Mouse (Mus musculus) heart, embryonic 10.5 days (tissue): ENCODE data around the gene Cog1. TPM values are rescaled to one million over a fixed set of nuclear protein-coding genes. Genes with fewer than 3 reads are reported as not detected.
A peak's percentile ranks its signal among the peaks of the same experiment; 100 is the strongest.

Source experiments
- DNase-seq: peaks from one replicate; pipeline ENCODE4 v3.0.0-alpha.2; 2017; ENCODE audit warnings: low spot score
- H3K27ac ChIP-seq: fragments of 300-500 bp; sonication (generic); 2 replicates; pipeline ENCODE4 v1.5.1; 2016; ENCODE audit warnings: mild to moderate bottlenecking
- H3K27me3 ChIP-seq: fragments of 300-500 bp; sonication (generic); 2 replicates; pipeline ENCODE4 v1.6.1; 2016; ENCODE audit warnings: mild to moderate bottlenecking; ENCODE audit not compliant: poor library complexity, insufficient read depth, severe bottlenecking
- H3K36me3 ChIP-seq: fragments of 300-500 bp; sonication (generic); 2 replicates; pipeline ENCODE4 v1.6.1; 2016; ENCODE audit warnings: mild to moderate bottlenecking, moderate library complexity
- H3K4me1 ChIP-seq: fragments of 300-500 bp; sonication (generic); 2 replicates; pipeline ENCODE4 v1.6.1; 2016; ENCODE audit warnings: mild to moderate bottlenecking
- H3K4me3 ChIP-seq: fragments of 300-500 bp; sonication (generic); 2 replicates; pipeline ENCODE4 v1.5.1; 2016; ENCODE audit warnings: mild to moderate bottlenecking, moderate library complexity
- H3K9me3 ChIP-seq: fragments of 300-500 bp; sonication (generic); 2 replicates; pipeline ENCODE4 v1.6.1; 2016; ENCODE audit warnings: mild to moderate bottlenecking, moderate library complexity
- WGBS: fragments of 180-500 bp; shearing (Covaris S2); methylation state at CpG from one replicate; pipeline ENCODE4 v1.1.7; 2016; 5-methylcytosine and 5-hydroxymethylcytosine counted together
- polyA plus RNA-seq: library from polyadenylated mRNA; unstranded; fragments of >200 nt; fragmentation: Nextera tagmentation; extraction: Ambion mirVana; gene quantifications from 2 replicates; pipeline ENCODE4 v1.2.1, GENCODE M21; 2016

Gene Cog1
- 23.2 and 23.3 TPM in 2 replicates for polyA plus RNA-seq

DNA sequence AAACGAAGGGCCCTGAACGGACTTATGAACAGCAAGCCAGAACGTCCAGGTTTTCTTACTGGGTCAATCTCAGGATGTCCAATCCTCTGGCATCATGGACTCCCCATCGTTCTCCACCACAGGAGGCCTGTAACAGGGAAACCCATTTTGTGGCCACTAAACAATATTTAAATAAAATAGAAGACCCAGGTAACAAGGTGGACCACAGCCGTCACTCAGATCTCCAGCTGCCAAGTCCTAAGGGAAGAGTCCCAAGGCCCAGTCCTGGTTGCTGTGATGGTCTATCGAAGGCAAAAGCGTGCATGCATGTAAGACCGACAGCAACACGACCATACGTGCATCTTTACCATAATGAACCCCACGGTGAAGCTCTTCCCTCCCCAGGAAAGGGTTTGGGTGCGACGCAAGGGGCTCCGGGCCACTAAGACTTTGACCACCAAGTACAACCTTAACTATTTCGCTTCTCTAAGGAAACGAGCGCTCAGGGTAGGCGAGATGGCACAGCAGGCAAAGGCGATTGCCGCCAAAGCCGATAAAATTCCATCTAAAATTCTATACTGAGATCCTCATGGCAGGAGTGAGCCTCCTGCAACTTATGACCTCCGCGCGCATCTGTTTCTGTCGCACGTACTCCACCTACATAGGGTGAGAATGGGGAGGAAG is at the start of gene Cog1:
TSS of gene Cog1 (plus strand) at position 480 of the 663 bp plus-strand sequence.
- H3K27me3 ChIP-seq: no peaks in the 10 kb centered on the region; the same call in 1 of the 2 replicates
- H3K4me3 ChIP-seq: peak within 1 kb of the TSS; percentile 93
- WGBS: 37% methylated on average over 26 of the region's 26 CpGs
- H3K27ac ChIP-seq: peak within 1 kb of the TSS; percentile 99
- H3K36me3 ChIP-seq: peaks cover 27% of the 10 kb centered on the region
- peaks cover 27% of the 10 kb centered on the region for H3K4me1 ChIP-seq
- no peaks in the 10 kb centered on the region for H3K9me3 ChIP-seq
- no peak for DNase-seq

- 81% methylated on average over 18 of the region's 18 CpGs for WGBS
- H3K27ac ChIP-seq: no peak overlapping the region
- no peaks in the 10 kb centered on the region for H3K36me3 ChIP-seq
- H3K27me3 ChIP-seq: no peaks in the 10 kb centered on the region
- DNase-seq: no peak
- H3K9me3 ChIP-seq: no peaks in the 10 kb centered on the region
- H3K4me1 ChIP-seq: no peaks in the 10 kb centered on the region
- no peak overlapping the region for H3K4me3 ChIP-seq
Observed at GRCm38 (mm10) chr11:113600526-113601245, 48.3 kb upstream of the Cog1 start.

- DNase-seq: no peak
- no peaks in the 10 kb centered on the region for H3K9me3 ChIP-seq
- no peak overlapping the region for H3K27ac ChIP-seq
- H3K4me1 ChIP-seq: no peaks in the 10 kb centered on the region
- H3K36me3 ChIP-seq: no peaks in the 10 kb centered on the region
- 68% methylated on average over 12 of the region's 12 CpGs for WGBS
- H3K27me3 ChIP-seq: no peaks in the 10 kb centered on the region
- no peak overlapping the region for H3K4me3 ChIP-seq
Observed at GRCm38 (mm10) chr11:113601616-113602343, 47.2 kb upstream of the Cog1 start.

DNA sequence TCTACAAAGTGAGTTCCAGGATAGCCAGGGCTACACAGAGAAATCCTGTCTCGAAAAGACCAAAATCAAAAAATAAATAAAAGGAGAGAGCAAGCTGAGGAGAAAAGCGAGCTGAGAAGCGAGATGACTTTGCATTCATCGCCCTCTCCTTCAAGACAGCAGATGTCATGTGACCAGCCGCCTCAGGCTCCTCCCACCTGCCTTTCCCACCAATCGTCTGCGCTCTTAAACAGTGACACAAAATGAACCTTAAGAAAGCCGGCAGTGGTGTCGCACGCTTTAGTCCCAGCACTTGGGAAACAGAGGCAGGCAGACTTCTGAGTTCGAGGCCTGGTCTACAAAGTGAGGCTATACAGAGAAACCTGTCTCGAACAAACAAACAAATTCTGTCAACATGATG is 41.4 kb upstream of the Cog1 start:
- no peak for DNase-seq
- Histone ChIP-seq H3K27me3 (no peaks in the 10 kb centered on the region), H3K36me3 (no peaks in the 10 kb centered on the region), H3K4me1 (peaks cover 10% of the 10 kb centered on the region), H3K27ac (no peak overlapping the region), H3K4me3 (no peak overlapping the region), H3K9me3 (no peaks in the 10 kb centered on the region)
- WGBS: 92% methylated on average over 12 of the region's 12 CpGs

DNA sequence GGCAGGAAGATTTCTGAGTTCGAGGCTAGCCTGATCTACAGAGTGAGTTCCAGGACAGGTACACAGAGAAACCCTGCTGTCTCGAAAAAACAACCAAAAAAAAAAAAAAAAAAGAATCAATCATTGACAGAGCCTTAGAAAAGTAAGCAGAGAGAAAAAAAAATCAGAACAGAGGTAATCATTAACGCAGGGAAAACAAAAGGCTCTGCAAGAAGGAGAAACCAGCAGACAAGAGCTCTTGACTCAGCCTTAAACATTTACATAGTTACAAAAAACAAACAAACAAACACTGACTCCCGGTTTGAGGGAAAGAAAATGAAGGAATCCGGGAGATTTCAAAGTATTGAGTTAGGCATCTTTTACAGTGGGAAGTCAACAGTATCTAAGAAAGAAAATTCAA is 39.4 kb upstream of the Cog1 start:
- no peaks in the 10 kb centered on the region for H3K36me3 ChIP-seq
- H3K4me1 ChIP-seq: peaks cover 10% of the 10 kb centered on the region
- no peaks in the 10 kb centered on the region for H3K9me3 ChIP-seq
- no peak overlapping the region for H3K4me3 ChIP-seq
- H3K27me3 ChIP-seq: peaks cover 9% of the 10 kb centered on the region
- 76% methylated on average over 5 of the region's 5 CpGs for WGBS
- no peak for DNase-seq
- H3K27ac ChIP-seq: no peak overlapping the region

- Histone ChIP-seq H3K36me3 (no peaks in the 10 kb centered on the region), H3K4me3 (no peak overlapping the region), H3K27ac (no peak overlapping the region), H3K9me3 (no peaks in the 10 kb centered on the region), H3K27me3 (peaks cover 10% of the 10 kb centered on the region), H3K4me1 (peaks cover 10% of the 10 kb centered on the region)
- 81% methylated on average over 5 of the region's 5 CpGs for WGBS
- no peak for DNase-seq
Observed at GRCm38 (mm10) chr11:113610266-113610665, 38.7 kb upstream of the Cog1 start.

DNA sequence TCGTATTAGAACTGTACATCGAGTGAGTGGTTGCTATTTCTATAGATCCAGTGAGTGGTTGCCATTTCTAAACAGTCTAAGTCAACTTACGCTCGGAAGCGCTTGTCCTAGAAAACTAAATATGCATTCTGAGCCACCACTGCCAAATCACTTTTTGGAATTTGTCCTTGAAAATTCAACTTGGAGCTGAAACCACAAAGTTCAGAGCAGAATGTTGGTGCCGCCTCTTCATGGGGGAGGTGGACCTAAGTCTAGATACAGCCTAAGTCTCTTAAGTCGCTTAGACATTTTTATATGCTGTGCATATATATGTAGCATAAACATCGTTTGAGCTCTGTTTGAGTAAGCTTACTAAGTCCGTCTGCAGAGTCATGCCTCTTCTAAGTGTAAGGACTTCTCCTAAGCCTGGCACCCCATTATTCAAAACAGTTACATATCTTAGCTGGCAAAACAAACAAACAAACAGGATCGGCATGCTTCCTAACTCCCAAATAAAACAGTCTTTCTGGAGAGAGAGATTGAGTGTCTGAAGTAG is 37.8 kb upstream of the Cog1 start:
- Histone ChIP-seq H3K27me3 (peaks cover 19% of the 10 kb centered on the region), H3K4me1 (peaks cover 10% of the 10 kb centered on the region), H3K36me3 (no peaks in the 10 kb centered on the region), H3K27ac (peak overlapping the region; percentile 77), H3K4me3 (peak overlapping the region; percentile 46; the same call in 1 of the 2 replicates), H3K9me3 (no peaks in the 10 kb centered on the region)
- no peak for DNase-seq
- WGBS: 80% methylated on average over 10 of the region's 10 CpGs

GRCm38 (mm10) chr11:113611664-113612611 is 37.0 kb upstream of the Cog1 start:
- peaks cover 10% of the 10 kb centered on the region for H3K4me1 ChIP-seq
- WGBS: 17% methylated on average over 24 of the region's 24 CpGs
- peak; percentile 83 for DNase-seq
- H3K27me3 ChIP-seq: peaks cover 27% of the 10 kb centered on the region
- no peaks in the 10 kb centered on the region for H3K36me3 ChIP-seq
- peak overlapping the region; percentile 77 for H3K27ac ChIP-seq
- peak overlapping the region; percentile 46 for H3K4me3 ChIP-seq
- H3K9me3 ChIP-seq: no peaks in the 10 kb centered on the region

DNA sequence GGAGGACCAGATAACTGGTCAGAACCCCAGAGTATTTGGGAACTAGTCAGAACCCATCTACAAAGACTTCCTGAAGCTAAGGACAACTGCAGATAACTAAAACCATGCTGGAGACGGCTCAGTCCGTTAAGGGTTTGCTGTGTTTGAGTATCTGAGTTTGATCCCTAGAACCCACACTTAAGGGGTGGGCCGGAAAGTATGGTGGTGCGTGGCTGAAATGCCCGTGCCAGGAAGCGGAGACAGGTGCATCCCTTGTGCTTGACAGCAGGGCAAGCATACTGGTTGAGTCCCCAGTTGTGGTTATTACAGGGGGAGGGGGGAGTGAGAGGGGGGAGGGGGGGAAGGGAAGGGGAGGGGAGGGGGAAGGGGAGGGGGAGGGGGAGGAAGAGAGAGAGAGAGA is 34.5 kb upstream of the Cog1 start:
- Histone ChIP-seq H3K9me3 (no peaks in the 10 kb centered on the region), H3K27ac (no peak overlapping the region), H3K27me3 (peaks cover 51% of the 10 kb centered on the region), H3K4me3 (no peak overlapping the region), H3K36me3 (no peaks in the 10 kb centered on the region), H3K4me1 (peaks cover 25% of the 10 kb centered on the region)
- no peak for DNase-seq
- 65% methylated on average over 6 of the region's 6 CpGs for WGBS

DNA sequence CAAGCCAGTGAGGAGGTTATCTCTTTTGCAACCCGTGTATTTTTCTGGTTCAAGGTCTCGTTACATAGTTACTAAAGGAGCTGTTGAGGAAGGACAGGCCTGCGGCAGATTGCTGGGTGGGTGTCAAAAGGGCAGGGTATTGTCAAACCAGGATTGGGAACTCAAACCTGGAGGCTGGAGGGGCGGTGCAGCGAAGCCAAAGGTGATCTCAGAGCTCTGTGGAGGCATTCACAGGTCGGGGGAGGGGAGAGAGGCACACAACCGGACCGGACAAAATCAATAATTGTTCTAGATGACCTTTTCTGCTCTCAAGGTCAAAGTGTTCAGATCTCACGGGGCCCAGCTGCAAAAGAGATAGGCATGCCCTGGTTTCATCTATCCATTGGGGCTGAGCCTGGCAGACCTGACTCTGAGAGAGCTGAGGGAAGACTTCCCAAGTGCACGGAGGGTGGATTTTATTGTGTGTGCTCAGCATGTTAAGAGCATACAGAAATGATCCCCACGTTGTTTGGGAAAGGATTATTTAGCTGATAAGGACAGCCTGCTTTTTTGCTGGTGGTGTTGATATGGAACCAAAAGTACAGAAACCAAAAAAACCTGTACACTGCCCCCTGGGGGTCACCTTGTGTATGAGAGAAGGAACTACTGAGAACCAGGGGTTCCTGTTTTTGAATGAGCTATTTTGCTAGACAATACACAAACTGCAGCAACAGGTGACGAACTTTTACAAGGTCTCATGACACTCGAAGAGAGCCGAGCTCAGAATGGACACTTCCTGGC is 31.6 kb upstream of the Cog1 start:
- peaks cover 24% of the 10 kb centered on the region for H3K4me1 ChIP-seq
- no peaks in the 10 kb centered on the region for H3K9me3 ChIP-seq
- peaks cover 77% of the 10 kb centered on the region for H3K27me3 ChIP-seq
- DNase-seq: no peak
- no peaks in the 10 kb centered on the region for H3K36me3 ChIP-seq
- H3K27ac ChIP-seq: no peak overlapping the region
- WGBS: 52% methylated on average over 14 of the region's 14 CpGs
- H3K4me3 ChIP-seq: no peak overlapping the region

DNA sequence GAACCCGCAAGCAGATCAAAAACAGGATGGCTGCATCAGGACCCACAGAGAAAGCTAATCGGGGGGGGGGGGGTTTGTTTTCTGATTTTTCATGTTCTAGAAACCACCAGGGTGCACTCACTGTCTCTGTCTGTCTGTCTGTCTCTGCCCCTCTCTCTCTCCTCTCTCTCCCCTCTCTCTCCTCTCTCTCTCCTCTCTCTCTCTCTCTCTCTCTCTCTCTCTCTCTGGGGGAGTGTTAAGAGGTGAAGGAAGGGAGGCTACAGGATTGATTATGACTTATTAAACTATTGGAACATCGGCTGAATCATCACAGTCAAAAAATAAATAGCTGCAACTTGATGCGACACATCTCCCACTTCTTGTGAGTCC is 30.7 kb upstream of the Cog1 start:
- H3K36me3 ChIP-seq: no peaks in the 10 kb centered on the region
- 23% methylated on average over 4 of the region's 4 CpGs for WGBS
- DNase-seq: no peak
- H3K9me3 ChIP-seq: no peaks in the 10 kb centered on the region
- H3K4me1 ChIP-seq: peaks cover 24% of the 10 kb centered on the region
- H3K27ac ChIP-seq: 0 out of 2 replicates have a peak overlapping the region, but pooled peaks have one; percentile 1
- peaks cover 77% of the 10 kb centered on the region for H3K27me3 ChIP-seq
- peak overlapping the region; percentile 62 for H3K4me3 ChIP-seq
